Mouse (Mus musculus) lung, postnatal 10 days (tissue): ENCODE data around the gene Ispd.
A peak's percentile ranks its signal among the peaks of the same experiment; 100 is the strongest.

Experiments used
- DNase-seq: peaks from one replicate; pipeline ENCODE4 v3.0.0; 2021

The Ispd gene

GRCm38 (mm10) chr12:36570414-36571095 is 189.3 kb downstream of the Ispd start:
- no peak for DNase-seq

GRCm38 (mm10) chr12:36584828-36585227 is 203.6 kb downstream of the Ispd start:
- no peak for DNase-seq

- peak; percentile 3 for DNase-seq
Measured at GRCm38 (mm10) chr12:36597539-36598250, 216.4 kb downstream of the Ispd start.

GRCm38 (mm10) chr12:36621960-36622736 is 240.9 kb downstream of the Ispd start:
- peak; percentile 2 for DNase-seq

- DNase-seq = no peak
Measured at GRCm38 (mm10) chr12:36627204-36627603, 246.0 kb downstream of the Ispd start.

- no peak for DNase-seq
Measured at GRCm38 (mm10) chr12:36632427-36632826, 251.2 kb downstream of the Ispd start.

GRCm38 (mm10) chr12:36647514-36647913 is 266.3 kb downstream of the Ispd start:
- DNase-seq = no peak

- DNase-seq = peak; percentile 53
Measured at GRCm38 (mm10) chr12:36662496-36662895, 281.2 kb downstream of the Ispd start.

GRCm38 (mm10) chr12:36664783-36665182 is 283.5 kb downstream of the Ispd start:
- no peak for DNase-seq

- no peak for DNase-seq
Measured at GRCm38 (mm10) chr12:36666771-36667170, 285.5 kb downstream of the Ispd start.

- DNase-seq = no peak
Measured at GRCm38 (mm10) chr12:36670164-36670908, 289.1 kb downstream of the Ispd start.

GRCm38 (mm10) chr12:36670915-36671579 is 289.8 kb downstream of the Ispd start:
- DNase-seq = peak; percentile 19

GRCm38 (mm10) chr12:36674481-36674880 is 293.2 kb downstream of the Ispd start:
- DNase-seq = no peak

- DNase-seq = no peak
Measured at GRCm38 (mm10) chr12:36678220-36678619, 297.0 kb downstream of the Ispd start.

GRCm38 (mm10) chr12:36680883-36681505 is 299.7 kb downstream of the Ispd start:
- DNase-seq = no peak

- DNase-seq = no peak
Measured at GRCm38 (mm10) chr12:36681779-36682178, 300.5 kb downstream of the Ispd start.

GRCm38 (mm10) chr12:36694072-36694471 is 312.8 kb downstream of the Ispd start:
- no peak for DNase-seq

- no peak for DNase-seq
Measured at GRCm38 (mm10) chr12:36704380-36704779, 323.1 kb downstream of the Ispd start.

- no peak for DNase-seq
Measured at GRCm38 (mm10) chr12:36708810-36709209, 327.6 kb downstream of the Ispd start.

GRCm38 (mm10) chr12:36713866-36714662 is 332.8 kb downstream of the Ispd start:
- peak; percentile 61 for DNase-seq

GRCm38 (mm10) chr12:36717526-36717925 is 336.3 kb downstream of the Ispd start:
- DNase-seq = peak; percentile 5
